Mouse (Mus musculus): ENCODE results near the gene Ccdc120. TPM values are rescaled to one million over a fixed set of nuclear protein-coding genes. Genes with fewer than 3 reads are reported as not detected.

Ccdc120 gene
- total RNA-seq, 2 experiments from 2014 or later: 26.3 TPM

DNA sequence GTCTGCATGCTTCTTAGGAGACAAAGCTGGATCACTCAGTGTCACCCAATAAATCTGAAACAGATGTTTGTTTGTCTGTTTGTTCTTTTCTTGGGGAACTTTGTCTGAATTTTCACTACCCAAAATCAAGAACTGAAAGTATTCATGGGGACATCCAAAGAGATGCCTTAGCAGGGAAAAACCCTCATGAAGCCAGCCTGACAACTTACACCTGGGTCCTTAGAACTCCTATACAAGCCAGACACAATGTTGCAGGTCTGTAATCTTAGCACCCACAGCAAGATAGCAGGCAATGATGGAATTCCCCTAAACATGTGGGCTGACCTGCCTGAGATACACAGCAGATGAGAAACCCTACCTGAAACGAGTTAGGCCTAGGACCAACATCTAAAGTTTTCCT is 5.8 kb downstream of the Ccdc120 start:
- TF ChIP-seq CTCF (IDR thresholded peaks at IDR 0.05): no peak
- H3K27ac ChIP-seq: no peak overlapping the region
- H3K4me3 ChIP-seq: no peak overlapping the region
- intact Hi-C loops (cut with DNase I): no loop called here
- DNase-seq (ENCODE audit: extremely low spot score in 1 of 2, low spot score in 2 of 2): no peak

DNA sequence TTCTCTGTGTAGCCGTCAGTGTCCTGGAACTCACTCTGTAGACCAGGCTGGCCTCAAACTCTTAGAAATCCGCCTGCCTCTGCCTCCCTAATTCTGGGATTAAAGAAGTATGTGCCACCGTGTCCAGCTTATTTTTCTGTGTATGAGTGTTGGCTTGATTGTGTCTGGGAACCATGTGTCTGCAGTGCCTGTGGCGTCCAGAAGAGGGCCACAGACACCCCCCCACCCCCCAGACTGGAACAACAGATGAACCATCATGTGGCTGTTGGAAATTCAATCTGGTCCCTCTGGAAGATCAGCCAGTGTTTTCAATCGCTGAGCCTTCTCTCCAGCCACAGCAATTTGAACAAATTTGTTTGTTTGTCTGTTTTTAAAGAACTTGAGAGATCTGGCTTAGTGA is 7.2 kb downstream of the Ccdc120 start:
- H3K27ac ChIP-seq: no peak overlapping the region
- peak; percentile 31 for TF ChIP-seq CTCF (IDR thresholded peaks at IDR 0.05)
- DNase-seq (ENCODE audit: extremely low spot score in 1 of 2, low spot score in 2 of 2): no peak
- no peak overlapping the region for H3K4me3 ChIP-seq
- intact Hi-C loops (cut with DNase I): no loop called here

DNA sequence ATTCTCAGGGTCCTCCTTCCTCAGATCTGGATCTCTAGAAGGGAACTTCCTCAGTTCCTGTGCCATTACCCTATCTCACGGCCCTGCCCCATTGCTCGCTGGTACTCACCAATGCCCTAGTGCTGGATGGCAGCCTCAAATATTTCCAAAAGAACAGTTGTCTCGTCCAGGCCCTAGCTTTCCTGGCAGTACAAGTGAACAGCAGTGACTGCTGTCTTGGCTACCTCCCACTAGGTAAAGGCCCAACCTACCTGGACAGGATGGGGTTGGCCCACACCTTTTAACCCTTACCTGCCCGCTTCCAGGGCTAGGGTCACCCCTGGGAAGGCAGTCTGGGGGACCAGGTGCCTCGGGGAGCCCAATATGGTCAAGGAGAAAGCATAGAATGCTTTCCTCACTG is 9.6 kb downstream of the Ccdc120 start:
- no peak overlapping the region for H3K4me3 ChIP-seq
- no peak overlapping the region for H3K27ac ChIP-seq
- intact Hi-C loops (cut with DNase I): no loop called here
- DNase-seq (ENCODE audit: extremely low spot score in 1 of 2, low spot score in 2 of 2): no peak
- no peak for TF ChIP-seq CTCF (IDR thresholded peaks at IDR 0.05)

DNA sequence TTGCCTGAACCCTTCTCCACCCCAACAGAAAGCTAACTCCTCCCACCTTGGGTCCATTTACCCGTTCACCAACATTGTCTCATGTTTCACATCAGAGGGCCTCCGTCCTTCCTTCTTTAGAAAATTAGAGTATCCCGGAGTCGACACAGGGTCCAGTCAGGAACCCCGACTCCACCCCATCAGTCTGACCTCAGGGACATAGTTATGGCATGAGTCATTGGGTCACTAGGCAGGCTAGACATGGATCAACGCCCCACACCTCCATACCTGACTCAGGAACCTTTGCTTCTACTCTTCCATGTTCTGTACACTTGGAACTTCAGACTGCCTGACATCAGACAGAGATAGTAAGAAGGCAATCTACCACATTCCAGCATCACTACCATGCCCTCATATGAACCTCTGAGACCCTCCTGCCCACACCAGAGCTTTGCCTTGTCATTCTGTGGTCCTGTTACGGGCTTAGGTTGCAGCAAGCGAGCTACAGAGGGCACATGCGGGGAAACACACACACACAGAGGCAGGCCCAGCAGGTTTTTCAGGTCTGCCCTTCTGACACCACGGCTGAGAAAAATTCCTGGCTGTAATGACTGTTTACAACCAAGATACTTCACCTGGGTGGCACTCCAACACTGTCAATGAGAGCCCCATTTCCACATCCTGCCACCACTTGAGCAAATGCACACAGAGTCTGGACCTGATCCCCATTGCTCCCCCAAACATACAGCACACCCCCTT is 10.5 kb downstream of the Ccdc120 start:
- no peak overlapping the region for H3K4me3 ChIP-seq
- intact Hi-C loops (cut with DNase I): no loop called here
- TF ChIP-seq CTCF (IDR thresholded peaks at IDR 0.05): no peak
- no peak overlapping the region for H3K27ac ChIP-seq
- no peak for DNase-seq (ENCODE audit: extremely low spot score in 1 of 2, low spot score in 2 of 2)

DNA sequence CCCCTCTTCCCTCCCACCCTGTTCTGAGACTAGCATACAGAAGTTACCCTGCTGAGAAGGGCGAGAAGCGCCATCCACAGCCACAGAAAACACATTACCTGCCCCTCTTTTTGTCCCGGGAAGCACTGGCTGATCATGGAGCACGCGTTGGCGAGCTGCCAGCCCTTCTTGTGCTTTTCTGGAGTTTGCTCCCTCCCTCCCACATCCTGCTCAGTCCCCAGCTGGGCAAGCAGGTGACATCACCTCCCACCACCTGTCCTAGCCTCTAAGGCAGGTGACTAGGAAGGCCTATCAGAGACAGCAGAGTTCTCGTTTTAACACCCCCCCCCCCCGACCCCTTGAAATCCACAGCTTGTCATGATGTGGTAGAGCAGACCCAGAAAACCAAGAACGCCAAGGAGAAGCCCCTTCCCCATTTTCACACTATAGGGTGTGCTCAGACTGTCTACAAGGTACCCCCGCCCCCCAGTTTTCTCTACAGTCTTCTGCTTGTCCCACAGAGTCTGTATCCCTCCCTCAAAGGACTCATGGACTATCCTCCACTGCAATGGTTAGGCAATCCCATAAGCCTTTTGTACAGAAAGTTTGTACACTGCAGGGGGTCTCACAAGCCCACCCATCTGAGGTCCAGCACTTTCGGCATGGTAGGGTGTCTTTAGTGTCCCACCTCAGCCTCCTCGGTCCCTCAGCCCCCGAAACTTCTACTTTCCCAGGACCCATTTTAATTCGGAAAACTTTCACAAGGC is 11.2 kb downstream of the Ccdc120 start:
- Histone ChIP-seq H3K27ac (no peak overlapping the region), H3K4me3 (no peak overlapping the region)
- intact Hi-C loops (cut with DNase I): loop anchor here (5.0 kb wide), 1 partner anchor 33 kb away; no protein-coding TSS in a partner anchor
- no peak for DNase-seq (ENCODE audit: extremely low spot score in 1 of 2, low spot score in 2 of 2)
- TF ChIP-seq CTCF (IDR thresholded peaks at IDR 0.05): no peak

DNA sequence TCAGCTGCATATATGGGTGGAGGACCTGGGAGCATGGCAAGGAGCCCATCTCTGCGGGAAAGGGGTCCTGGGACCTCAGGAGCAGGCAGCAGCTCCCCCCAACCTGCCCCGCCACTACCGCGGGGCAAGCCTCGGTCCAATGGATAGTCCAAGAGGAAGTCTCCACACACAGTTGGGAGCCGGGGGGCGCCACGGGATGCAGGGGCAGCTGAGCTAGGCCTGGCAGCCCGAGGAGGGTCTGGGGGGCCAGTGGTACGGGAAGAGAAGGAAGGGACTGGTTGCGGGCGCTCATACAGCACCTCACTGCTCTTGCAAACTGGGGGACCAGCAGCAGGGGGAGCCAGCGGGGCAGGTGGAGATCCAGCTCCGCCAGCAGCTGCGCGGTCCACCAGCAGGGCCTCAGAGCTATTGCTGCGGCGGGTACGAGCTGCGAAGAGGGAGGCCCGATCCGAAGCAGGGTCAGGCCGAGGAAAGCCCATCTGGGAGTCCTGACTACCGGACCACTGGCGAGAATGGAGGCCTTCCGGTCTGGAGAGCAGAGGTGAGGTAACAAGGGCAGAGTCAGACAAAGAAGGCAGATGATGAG is 17.0 kb downstream of the Ccdc120 start:
- TF ChIP-seq CTCF (IDR thresholded peaks at IDR 0.05): peak; percentile 55
- intact Hi-C loops (cut with DNase I): no loop called here
- H3K27ac ChIP-seq: no peak overlapping the region
- DNase-seq (ENCODE audit: extremely low spot score in 1 of 2, low spot score in 2 of 2): peak; percentile 56 to 60
- no peak overlapping the region for H3K4me3 ChIP-seq

DNA sequence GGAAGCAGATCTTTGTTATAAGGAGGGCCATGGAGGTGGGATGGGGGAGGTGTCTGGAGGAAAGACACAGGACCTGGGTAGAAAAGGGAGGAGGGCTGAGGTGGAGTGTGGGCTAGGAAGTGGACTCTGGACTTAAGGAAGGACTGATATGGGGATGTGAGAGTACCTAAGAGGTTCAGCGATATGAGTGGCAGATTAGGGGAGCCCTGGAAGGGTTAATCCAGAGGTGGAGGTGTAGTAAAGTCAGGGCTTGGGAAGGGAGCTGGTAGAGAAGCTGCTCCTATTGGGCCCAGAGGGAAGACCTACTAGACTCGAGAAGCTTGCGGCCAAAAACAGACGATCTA is 21.8 kb downstream of the Ccdc120 start:
- TF ChIP-seq CTCF (IDR thresholded peaks at IDR 0.05): no peak
- peak overlapping the region; percentile 52 for H3K4me3 ChIP-seq
- intact Hi-C loops (cut with DNase I): no loop called here
- H3K27ac ChIP-seq: peak overlapping the region; percentile 77
- no peak for DNase-seq (ENCODE audit: extremely low spot score in 1 of 2, low spot score in 2 of 2)

DNA sequence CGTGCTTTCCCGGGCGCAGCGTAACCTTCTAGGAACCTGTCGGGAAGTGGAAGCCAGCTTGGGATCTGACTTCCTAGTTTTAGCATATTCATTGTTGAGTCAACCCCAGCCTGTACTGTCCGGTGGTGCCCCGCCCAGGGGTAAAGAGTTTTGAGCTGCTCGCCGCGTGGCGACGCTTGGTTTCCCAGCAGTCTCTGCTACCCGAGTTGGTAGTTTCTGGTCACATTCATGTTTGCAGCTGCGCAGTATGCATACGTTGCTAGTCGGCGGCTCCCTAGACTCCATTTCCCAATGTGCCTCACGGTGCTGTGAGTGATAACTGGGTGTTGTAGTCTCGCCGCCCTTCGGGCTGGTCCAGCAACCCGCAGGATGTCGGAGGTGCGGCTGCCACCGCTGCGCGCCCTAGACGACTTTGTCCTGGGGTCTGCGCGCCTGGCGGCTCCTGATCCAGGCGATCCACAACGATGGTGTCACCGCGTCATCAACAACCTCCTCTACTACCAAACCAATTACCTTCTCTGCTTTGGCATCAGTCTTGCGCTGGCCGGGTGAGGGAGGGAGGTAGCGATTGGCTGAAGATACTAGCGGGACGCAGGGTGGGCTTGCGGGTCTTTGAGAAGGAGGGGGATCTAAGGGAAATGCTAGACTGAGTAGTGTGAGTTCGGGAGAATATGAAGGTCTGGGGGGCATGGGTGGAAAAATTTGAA is 22.3 kb downstream of the Ccdc120 start, which contains the start of gene Praf2:
Praf2 (plus strand) TSS at position 225 of the 707 bp plus-strand sequence.
- DNase-seq (ENCODE audit: extremely low spot score in 1 of 2, low spot score in 2 of 2): peak; percentile 76 to 81
- intact Hi-C loops (cut with DNase I): no loop called here
- peak within 1 kb of the TSS; percentile 77 for H3K27ac ChIP-seq
- TF ChIP-seq CTCF (IDR thresholded peaks at IDR 0.05): no peak
- H3K4me3 ChIP-seq: peak within 1 kb of the TSS; percentile 52

DNA sequence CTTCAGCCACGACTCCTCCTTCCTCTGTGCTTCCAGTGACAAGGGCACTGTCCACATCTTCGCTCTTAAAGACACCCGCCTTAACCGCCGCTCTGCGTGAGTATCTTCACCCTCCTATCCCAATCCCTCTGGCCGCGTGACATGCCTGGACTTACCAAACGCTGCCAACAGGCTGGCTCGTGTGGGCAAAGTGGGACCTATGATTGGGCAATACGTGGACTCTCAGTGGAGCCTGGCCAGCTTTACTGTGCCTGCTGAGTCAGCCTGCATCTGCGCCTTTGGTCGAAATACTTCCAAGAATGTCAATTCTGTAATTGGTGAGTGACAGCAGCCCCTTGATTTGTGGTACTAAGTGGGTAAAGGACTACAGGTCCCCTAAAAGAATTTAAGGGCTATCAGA is 23.5 kb downstream of the Ccdc120 start:
- intact Hi-C loops (cut with DNase I): no loop called here
- TF ChIP-seq CTCF (IDR thresholded peaks at IDR 0.05): no peak
- Histone ChIP-seq H3K27ac (no peak overlapping the region), H3K4me3 (no peak overlapping the region)
- no peak for DNase-seq (ENCODE audit: extremely low spot score in 1 of 2, low spot score in 2 of 2)

DNA sequence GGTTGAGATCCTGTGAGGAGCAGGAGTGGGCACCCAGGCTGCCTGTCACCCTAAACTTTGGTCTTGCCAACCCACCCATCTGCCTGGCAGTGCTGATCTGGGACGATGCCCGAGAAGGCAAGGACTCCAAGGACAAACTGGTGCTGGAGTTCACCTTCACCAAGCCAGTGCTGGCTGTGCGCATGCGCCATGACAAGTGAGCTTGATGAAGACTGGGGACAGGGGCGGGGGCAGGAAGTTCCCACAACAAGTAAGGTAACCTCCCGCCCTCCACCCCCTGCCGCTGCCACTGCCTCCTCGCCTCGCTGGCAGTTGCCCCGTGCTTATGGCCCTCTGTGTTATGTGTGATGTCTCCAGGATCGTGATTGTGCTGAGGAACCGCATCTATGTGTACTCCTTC is 24.9 kb downstream of the Ccdc120 start:
- Histone ChIP-seq H3K27ac (no peak overlapping the region), H3K4me3 (no peak overlapping the region)
- DNase-seq (ENCODE audit: extremely low spot score in 1 of 2, low spot score in 2 of 2): no peak
- intact Hi-C loops (cut with DNase I): no loop called here
- TF ChIP-seq CTCF (IDR thresholded peaks at IDR 0.05): no peak

DNA sequence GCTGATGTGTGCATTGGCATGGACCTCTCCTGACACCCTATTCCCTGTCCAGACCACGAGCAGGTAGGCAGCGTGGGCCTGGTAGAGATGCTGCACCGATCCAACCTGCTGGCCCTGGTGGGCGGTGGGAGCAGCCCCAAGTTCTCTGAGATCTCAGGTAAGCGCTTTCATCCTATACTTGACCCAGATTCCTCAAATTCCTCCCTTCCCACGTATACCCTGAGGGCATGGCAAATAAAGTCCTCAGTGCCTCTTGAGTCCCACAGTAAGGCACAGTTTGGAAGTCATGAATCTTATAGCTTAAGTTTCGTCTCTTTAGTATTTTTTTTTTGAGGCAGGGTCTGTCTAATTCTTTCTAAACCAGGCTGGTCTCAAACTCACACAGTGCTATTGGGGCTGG is 26.6 kb downstream of the Ccdc120 start:
- intact Hi-C loops (cut with DNase I): no loop called here
- no peak overlapping the region for H3K27ac ChIP-seq
- no peak for DNase-seq (ENCODE audit: extremely low spot score in 1 of 2, low spot score in 2 of 2)
- TF ChIP-seq CTCF (IDR thresholded peaks at IDR 0.05): no peak
- no peak overlapping the region for H3K4me3 ChIP-seq

DNA sequence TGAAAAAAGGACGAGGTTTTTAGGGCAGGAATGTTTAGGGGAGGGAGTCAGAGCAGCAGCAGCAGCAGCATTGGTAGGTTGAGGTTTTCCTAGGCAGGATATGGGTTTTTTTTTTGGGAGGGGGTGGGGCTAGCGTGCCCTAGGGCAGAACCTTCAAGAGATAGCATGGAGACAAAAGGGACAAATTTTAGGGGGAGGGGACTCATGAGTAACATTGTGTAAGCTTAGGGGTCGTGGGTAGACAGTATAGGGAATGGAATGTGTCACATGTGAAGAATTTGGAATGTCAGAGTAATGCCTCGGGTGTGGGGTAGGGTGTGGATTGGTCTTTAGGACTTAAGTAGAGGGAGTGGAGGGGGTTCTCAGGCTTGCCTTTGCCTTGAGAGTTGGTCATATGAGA is 28.0 kb downstream of the Ccdc120 start:
- TF ChIP-seq CTCF (IDR thresholded peaks at IDR 0.05): no peak
- Histone ChIP-seq H3K4me3 (peak overlapping the region; percentile 58), H3K27ac (no peak overlapping the region)
- intact Hi-C loops (cut with DNase I): no loop called here
- DNase-seq (ENCODE audit: extremely low spot score in 1 of 2, low spot score in 2 of 2): no peak
